Mouse (Mus musculus) hindbrain, embryonic 12.5 days (tissue): ENCODE measurements at regions not wholly inside any gene's neighbourhood (a gene's known extent, or its start where the extent isn't known, plus 50 kb on each side); places are given as distances from the start of the nearest gene placed in this dataset.
A peak's percentile ranks its signal among the peaks of the same experiment; 100 is the strongest.

Experiments used
- ATAC-seq: fragments of 200-750 bp; cut with Nextera tagmentation; 2 replicates; pipeline ENCODE4 v1.8.0; 2017; ENCODE audit warnings: moderate TSS enrichment; ENCODE audit not compliant: low FRiP score
- H3K27ac ChIP-seq: fragments of 300-500 bp; sonication (generic); 2 replicates; pipeline ENCODE4 v1.5.1; 2016; ENCODE audit warnings: mild to moderate bottlenecking
- H3K27me3 ChIP-seq: fragments of 300-500 bp; sonication (generic); 2 replicates; pipeline ENCODE4 v1.6.1; 2016; ENCODE audit warnings: mild to moderate bottlenecking
- H3K36me3 ChIP-seq: fragments of 300-500 bp; sonication (generic); 2 replicates; pipeline ENCODE4 v1.6.1; 2016; ENCODE audit warnings: mild to moderate bottlenecking
- H3K4me1 ChIP-seq: fragments of 300-500 bp; sonication (generic); 2 replicates; pipeline ENCODE4 v1.6.1; 2016
- H3K4me2 ChIP-seq: fragments of 300-500 bp; sonication (generic); replicated peaks from 2 replicates; pipeline ENCODE4 v1.6.1; 2016; ENCODE audit warnings: mild to moderate bottlenecking
- H3K4me3 ChIP-seq: fragments of 300-500 bp; sonication (generic); 2 replicates; pipeline ENCODE4 v1.5.1; 2016; ENCODE audit warnings: mild to moderate bottlenecking
- H3K9ac ChIP-seq: fragments of 300-500 bp; sonication (generic); 2 replicates; pipeline ENCODE4 v1.6.1; 2016; ENCODE audit warnings: mild to moderate bottlenecking, moderate library complexity
- H3K9me3 ChIP-seq: fragments of 300-500 bp; sonication (generic); replicated peaks from 2 replicates; pipeline ENCODE4 v1.6.1; 2016; ENCODE audit warnings: mild to moderate bottlenecking
- WGBS: fragments of 180-500 bp; shearing (Covaris S2); methylation state at CpG from one replicate; pipeline ENCODE4 v1.1.7; 2016; 5-methylcytosine and 5-hydroxymethylcytosine counted together

DNA sequence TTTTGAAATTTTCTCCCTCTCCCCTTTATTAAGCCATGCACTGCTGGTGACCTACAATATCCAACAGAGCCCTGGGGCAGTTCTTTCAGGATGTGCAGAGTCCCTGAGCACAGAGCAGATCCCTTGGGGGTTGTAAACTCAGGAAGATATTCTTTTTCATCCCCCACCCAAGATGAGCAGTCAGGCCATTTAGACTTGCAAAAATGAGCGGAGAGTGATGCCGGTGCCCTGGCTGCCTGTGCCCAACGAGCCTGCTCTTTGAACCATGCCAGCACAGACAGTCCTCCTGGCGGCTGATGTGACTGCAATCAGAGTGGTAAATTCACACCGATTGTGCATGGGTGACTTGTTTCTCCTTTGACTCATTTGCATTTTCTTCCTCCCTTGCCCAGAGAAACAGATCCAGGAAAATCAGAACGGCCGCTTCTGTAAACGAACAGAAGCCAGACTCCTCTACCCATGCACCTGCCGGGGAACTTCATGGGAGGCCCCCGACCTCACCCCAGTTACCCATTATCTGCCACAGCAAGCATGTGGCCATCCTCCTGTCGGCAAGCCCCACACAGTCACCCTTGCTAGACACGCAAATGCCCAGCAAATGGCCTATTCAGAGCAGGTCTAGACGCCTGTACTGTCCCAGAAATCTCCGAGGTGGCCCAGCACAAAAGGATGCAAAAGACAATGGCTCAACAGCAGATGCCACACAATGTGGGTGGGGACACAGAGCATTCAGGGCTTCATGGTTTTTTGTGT lies 92.4 kb downstream of the Gm815 start:
- Histone ChIP-seq H3K4me1 (peaks cover 20% of the 10 kb centered on the region), H3K4me3 (no peak overlapping the region), H3K9ac (peak overlapping the region; percentile 45; the same call in 1 of the 2 replicates), H3K4me2 (peak overlapping the region; percentile 38), H3K27me3 (no peaks in the 10 kb centered on the region), H3K9me3 (no peaks in the 10 kb centered on the region), H3K27ac (peak overlapping the region; percentile 87), H3K36me3 (no peaks in the 10 kb centered on the region)
- 28% methylated on average over 14 of the region's 14 CpGs for WGBS
- peak; percentile 88 for ATAC-seq

DNA sequence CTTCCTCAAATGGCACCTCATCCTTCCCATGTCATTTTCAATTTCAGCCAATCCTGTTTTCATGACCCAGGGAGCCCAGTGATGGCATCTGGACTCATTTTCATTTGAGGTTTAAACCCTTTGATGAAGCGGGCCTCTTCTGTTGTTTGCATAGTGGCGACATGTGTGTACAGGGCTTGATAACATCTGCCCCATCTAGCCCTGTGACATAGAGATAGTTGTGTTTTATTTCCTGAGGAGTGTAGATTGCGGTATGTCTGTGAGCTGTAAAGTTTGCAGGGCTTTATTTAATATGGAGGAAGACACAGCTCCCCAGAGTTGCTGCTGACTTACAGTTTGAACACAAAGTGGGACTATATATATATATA lies 92.9 kb downstream of the Gm815 start:
- ATAC-seq, result peak; percentile 62
- Histone ChIP-seq H3K9me3 (no peaks in the 10 kb centered on the region), H3K27ac (peak overlapping the region; percentile 87), H3K4me1 (peaks cover 20% of the 10 kb centered on the region), H3K27me3 (no peaks in the 10 kb centered on the region), H3K9ac (peak overlapping the region; percentile 45; the same call in 1 of the 2 replicates), H3K4me2 (peak overlapping the region; percentile 38), H3K36me3 (no peaks in the 10 kb centered on the region), H3K4me3 (no peak overlapping the region)
- WGBS, result 39% methylated on average over 3 of the region's 3 CpGs

DNA sequence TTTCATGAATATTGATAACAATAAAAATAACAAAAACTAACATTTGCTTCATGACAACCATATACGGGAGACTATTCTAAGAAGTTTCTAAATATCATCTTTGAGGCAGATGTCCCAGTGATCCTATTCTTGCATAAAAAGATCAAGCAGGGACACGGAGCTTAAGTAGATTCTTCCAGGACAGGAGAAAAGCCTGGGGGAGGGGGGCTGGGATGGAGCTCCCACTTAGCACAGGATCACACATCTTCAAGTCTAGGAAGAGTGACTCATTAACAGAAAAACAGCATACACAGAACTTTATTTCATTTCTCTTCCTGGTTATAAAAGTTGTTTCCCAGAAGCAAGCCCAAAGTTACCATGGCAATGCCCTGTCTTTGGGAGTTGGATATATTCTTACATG lies 93.6 kb downstream of the Gm815 start:
- no peak overlapping the region for H3K4me3 ChIP-seq
- no peak overlapping the region for H3K27ac ChIP-seq
- no peaks in the 10 kb centered on the region for H3K9me3 ChIP-seq
- 84% methylated on average over 2 of the region's 2 CpGs for WGBS
- no peak for ATAC-seq
- no peak overlapping the region for H3K9ac ChIP-seq
- H3K4me1 ChIP-seq, result peaks cover 20% of the 10 kb centered on the region
- H3K36me3 ChIP-seq, result no peaks in the 10 kb centered on the region
- H3K27me3 ChIP-seq, result no peaks in the 10 kb centered on the region
- no peak overlapping the region for H3K4me2 ChIP-seq

DNA sequence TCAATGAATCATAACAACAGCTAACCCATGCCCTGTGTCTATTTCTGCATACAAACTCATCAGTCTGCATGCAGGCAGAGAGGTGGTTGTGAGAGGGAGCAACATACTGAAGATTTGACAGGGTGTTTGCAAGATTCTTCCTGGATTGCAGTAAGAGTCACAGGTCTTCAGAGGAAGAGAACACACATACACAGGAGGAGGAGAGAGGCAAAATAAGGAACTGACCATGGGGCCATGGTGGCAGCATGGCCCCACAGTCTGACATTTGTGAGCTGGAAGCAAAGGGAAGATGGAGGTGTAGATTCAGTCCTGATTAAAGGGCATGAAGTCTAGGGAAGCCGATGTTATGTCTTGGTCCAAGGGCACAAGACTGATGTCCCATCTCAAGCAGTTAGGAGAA lies 101.0 kb downstream of the Gm815 start:
- WGBS, result 91% methylated on average over 1 of the region's 1 CpGs

DNA sequence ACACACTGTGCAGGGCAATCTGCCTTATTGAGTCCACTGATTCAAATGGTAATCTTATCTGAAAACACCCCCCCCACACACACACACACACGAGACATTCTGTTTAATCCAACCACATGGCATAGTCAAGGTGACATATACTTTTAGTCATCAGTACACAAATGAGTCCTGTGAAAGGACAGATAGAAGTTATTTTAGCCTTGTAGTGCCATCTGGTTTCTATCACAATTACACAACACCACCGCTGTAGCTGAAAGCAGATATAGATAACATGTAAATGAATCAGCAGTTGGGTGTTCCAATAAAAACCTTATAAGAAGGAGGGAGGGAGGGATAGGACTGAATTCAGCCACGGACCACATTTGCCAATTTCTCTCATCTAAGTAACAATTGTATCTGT lies 101.5 kb downstream of the Gm815 start:
- H3K9ac ChIP-seq, result no peak overlapping the region
- H3K9me3 ChIP-seq, result no peaks in the 10 kb centered on the region
- no peak overlapping the region for H3K4me2 ChIP-seq
- no peak overlapping the region for H3K27ac ChIP-seq
- 78% methylated on average over 3 of the region's 3 CpGs for WGBS
- H3K36me3 ChIP-seq, result no peaks in the 10 kb centered on the region
- no peak overlapping the region for H3K4me3 ChIP-seq
- no peaks in the 10 kb centered on the region for H3K27me3 ChIP-seq
- ATAC-seq, result no peak
- H3K4me1 ChIP-seq, result no peaks in the 10 kb centered on the region

More for the DNA sequence above, 101.0 kb downstream of the Gm815 start:
- no peaks in the 10 kb centered on the region for H3K9me3 ChIP-seq
- H3K4me2 ChIP-seq, result no peak overlapping the region
- H3K27ac ChIP-seq, result no peak overlapping the region
- H3K36me3 ChIP-seq, result no peaks in the 10 kb centered on the region
- H3K4me3 ChIP-seq, result no peak overlapping the region
- no peak overlapping the region for H3K9ac ChIP-seq
- no peak for ATAC-seq
- no peaks in the 10 kb centered on the region for H3K27me3 ChIP-seq
- H3K4me1 ChIP-seq, result no peaks in the 10 kb centered on the region

DNA sequence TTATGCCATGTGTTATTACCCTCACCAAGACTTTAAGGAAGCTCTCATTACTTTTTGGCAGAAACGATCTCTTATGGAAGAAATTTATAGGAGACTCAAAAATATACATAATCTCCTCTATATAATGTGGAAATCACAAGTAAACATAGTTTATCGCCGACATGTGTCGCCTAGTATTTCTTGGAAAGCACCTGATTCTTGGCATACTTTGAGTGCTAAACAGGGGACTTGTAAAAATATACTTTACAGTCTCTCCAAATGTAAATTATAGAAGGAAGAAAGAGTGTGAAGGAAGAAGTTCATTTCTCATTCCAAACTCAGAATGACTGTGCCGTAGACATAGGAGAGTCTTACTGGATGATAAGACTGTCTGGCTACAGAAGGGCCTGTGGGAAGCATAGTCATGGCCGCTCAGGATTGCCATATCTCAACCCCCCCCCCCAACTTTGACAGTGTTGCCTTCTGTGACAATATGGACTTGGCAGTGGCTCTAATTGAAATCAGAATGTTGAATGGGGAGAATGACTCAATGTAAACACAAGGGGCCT lies 102.3 kb downstream of the Gm815 start:
- Histone ChIP-seq H3K36me3 (no peaks in the 10 kb centered on the region), H3K27ac (no peak overlapping the region), H3K4me3 (no peak overlapping the region), H3K4me2 (no peak overlapping the region), H3K9me3 (no peaks in the 10 kb centered on the region), H3K27me3 (no peaks in the 10 kb centered on the region), H3K4me1 (no peaks in the 10 kb centered on the region), H3K9ac (no peak overlapping the region)
- WGBS, result 88% methylated on average over 6 of the region's 6 CpGs
- ATAC-seq, result no peak

DNA sequence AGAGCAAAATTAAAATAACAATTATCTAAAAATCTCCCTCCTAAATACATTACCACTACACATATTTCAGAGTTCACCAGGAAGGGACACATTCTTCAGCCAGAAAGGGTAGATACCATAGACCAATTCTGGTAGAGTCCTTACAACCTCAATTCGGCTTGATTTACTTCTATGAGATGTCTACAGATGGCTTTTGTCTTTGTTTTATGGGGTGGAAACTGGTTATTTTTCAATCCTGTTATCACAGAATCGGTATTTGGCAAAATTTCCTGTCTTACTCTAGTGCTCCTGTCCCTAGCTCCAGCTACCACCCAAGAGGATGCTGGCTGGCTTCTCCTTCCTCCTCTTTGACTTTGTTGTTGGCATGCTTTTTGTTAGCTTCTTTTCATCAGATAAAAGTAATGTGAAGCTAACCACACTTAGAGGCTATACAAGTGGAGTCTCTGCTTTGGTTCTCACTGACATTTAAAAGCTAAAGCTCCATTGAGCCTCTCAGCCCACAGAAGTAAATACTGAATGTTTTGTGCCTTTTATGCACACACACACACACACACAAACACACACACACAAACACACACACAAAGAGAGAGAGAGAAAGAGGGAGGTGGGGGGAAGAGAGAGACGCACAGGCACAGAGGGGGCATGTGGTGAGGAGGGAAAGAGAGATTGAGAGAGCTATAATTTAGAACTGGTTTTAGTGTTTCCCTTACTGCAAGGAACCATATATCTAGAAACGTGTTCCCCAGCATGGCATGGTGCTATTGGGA lies 109.1 kb downstream of the Gm815 start:
- ATAC-seq, result no peak
- Histone ChIP-seq H3K4me3 (no peak overlapping the region), H3K27me3 (no peaks in the 10 kb centered on the region), H3K9me3 (no peaks in the 10 kb centered on the region), H3K9ac (no peak overlapping the region), H3K36me3 (no peaks in the 10 kb centered on the region), H3K27ac (no peak overlapping the region), H3K4me2 (no peak overlapping the region), H3K4me1 (no peaks in the 10 kb centered on the region)
- 70% methylated on average over 4 of the region's 4 CpGs for WGBS

DNA sequence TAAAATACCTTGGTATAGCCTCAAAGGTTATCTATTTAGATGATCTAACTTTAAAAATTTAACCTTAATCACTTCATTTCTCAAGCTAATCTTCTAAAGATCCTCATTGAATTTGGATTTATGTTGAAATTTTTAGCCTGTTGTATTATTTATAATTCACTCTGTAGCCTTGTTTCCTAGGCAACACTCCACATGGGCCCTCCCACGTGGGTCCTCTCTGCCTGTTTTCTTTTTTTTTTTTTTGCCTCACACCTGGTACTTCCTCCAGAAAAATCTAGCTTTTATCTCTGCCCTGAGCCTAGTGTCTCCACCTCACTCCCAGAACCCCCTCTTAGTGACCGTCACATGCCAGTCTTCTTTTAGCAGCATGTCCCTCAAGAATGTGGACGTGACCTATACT lies 113.9 kb downstream of the Gm815 start:
- Histone ChIP-seq H3K4me3 (no peak overlapping the region), H3K36me3 (no peaks in the 10 kb centered on the region), H3K27ac (no peak overlapping the region), H3K4me1 (no peaks in the 10 kb centered on the region), H3K9me3 (no peaks in the 10 kb centered on the region), H3K4me2 (no peak overlapping the region), H3K9ac (no peak overlapping the region), H3K27me3 (no peaks in the 10 kb centered on the region)
- no peak for ATAC-seq
- WGBS, result 75% methylated on average over 3 of the region's 3 CpGs

DNA sequence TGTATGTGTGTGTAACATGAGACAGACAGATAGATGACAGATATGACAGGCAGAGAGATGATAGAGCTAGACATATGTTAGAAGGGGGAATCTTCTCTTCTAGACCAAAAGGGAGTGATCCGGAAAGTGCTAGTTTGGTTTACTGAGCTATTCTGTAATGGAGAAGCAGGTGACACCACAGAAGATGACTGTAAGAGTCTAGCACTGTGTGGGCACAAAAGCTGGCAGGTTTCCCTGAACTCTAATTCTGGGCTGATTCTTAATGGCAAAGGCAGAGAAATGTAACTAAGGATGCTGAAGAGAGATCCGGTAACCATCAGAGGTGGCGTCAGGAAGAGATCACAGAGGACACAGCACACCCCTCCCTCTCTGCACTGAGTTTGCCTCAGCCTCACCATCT lies 136.2 kb downstream of the Gm815 start:
- Histone ChIP-seq H3K9ac (no peak overlapping the region), H3K4me2 (no peak overlapping the region), H3K4me3 (no peak overlapping the region), H3K36me3 (no peaks in the 10 kb centered on the region), H3K27me3 (no peaks in the 10 kb centered on the region), H3K27ac (no peak overlapping the region), H3K9me3 (no peaks in the 10 kb centered on the region), H3K4me1 (no peaks in the 10 kb centered on the region)
- ATAC-seq, result no peak
- WGBS, result 87% methylated on average over 3 of the region's 3 CpGs

DNA sequence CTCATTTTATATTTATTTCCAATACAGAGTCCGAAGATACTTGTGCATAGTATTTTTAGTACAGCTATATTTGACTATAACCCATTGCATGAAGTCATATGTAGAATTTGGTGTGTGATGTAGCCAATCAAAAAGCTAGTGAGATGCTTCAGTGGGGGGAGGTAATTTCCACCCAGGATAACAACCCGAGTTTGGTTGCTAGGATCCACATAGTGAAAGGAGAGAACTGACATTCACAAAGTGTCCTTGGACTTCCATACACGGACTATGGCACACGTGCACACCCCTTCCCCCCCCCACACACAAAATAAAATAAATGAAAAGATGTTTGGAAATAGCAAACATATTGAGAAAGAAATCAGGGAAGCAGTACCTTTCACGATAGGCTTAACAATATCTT lies 137.2 kb downstream of the Gm815 start:
- no peaks in the 10 kb centered on the region for H3K9me3 ChIP-seq
- no peak overlapping the region for H3K27ac ChIP-seq
- ATAC-seq, result no peak
- H3K4me3 ChIP-seq, result no peak overlapping the region
- no peak overlapping the region for H3K9ac ChIP-seq
- no peaks in the 10 kb centered on the region for H3K36me3 ChIP-seq
- H3K4me2 ChIP-seq, result no peak overlapping the region
- H3K4me1 ChIP-seq, result no peaks in the 10 kb centered on the region
- 75% methylated on average over 5 of the region's 5 CpGs for WGBS
- H3K27me3 ChIP-seq, result no peaks in the 10 kb centered on the region

DNA sequence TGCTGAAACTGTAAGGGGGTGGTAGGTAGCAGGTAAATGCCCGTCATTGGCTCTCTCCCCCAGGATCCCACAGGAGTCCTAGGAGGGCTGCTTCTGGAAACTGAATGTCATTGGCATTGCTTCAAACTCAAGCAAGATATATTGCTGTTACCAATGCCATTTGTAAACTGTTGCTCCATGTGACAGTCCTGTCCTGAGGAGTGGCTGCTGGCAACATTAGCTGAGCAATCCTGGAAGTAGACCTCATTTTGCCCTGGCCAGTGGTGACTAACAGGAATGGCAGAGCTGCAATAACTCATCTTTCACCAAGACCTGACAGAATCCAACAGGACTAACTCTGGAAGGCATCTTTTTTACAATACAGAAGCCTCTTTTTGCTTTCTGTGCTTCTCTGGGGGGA lies 143.2 kb downstream of the Gm815 start:
- no peaks in the 10 kb centered on the region for H3K27me3 ChIP-seq
- H3K4me1 ChIP-seq, result peaks cover 7% of the 10 kb centered on the region; the same call in 1 of the 2 replicates
- no peak overlapping the region for H3K27ac ChIP-seq
- no peak overlapping the region for H3K4me2 ChIP-seq
- H3K4me3 ChIP-seq, result no peak overlapping the region
- 84% methylated on average over 1 of the region's 1 CpGs for WGBS
- no peaks in the 10 kb centered on the region for H3K9me3 ChIP-seq
- H3K9ac ChIP-seq, result no peak overlapping the region
- H3K36me3 ChIP-seq, result no peaks in the 10 kb centered on the region
- no peak for ATAC-seq

DNA sequence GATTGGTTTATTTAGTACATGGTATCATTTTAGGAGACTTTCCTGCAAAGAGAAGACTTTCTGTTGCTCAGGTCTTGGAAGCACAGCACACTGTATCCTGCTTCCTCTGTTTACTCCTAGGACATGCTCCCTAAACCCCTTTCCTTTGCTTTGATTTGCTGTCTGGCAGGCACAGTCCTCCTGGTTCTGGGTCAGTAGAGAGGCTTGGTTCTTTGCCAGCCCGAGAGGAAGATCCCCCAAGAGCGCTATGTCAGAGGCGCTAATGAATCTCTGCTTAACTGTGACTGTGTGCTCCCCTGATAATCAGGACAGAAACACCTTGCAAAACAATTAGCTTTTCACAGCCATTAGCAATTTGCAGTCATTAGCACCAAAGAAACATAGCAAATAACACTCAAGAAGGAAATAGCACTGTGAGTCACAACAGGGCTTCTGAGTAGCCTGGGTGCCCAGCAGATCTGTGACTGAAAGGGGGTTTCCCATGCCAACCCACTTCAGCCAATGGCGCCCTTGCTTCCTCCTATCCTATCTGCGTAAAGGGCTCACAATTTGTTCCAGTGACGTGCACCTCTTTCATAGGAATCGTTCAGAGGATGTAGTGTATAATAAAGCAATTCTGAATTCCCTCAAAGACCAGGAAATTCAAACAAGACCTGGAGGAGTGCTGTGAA lies 145.5 kb downstream of the Gm815 start:
- H3K27me3 ChIP-seq, result no peaks in the 10 kb centered on the region
- no peak overlapping the region for H3K27ac ChIP-seq
- no peak overlapping the region for H3K9ac ChIP-seq
- H3K9me3 ChIP-seq, result no peaks in the 10 kb centered on the region
- H3K4me1 ChIP-seq, result peaks cover 7% of the 10 kb centered on the region; the same call in 1 of the 2 replicates
- H3K36me3 ChIP-seq, result no peaks in the 10 kb centered on the region
- no peak overlapping the region for H3K4me2 ChIP-seq
- H3K4me3 ChIP-seq, result no peak overlapping the region
- 63% methylated on average over 7 of the region's 7 CpGs for WGBS
- ATAC-seq, result no peak
